Mouse (Mus musculus) MEL-GATA-1-ER (cell line): Measurements from ENCODE around the gene Ddx51.

Experiments
- DNase-seq: peaks from one replicate; pipeline ENCODE4 v3.0.0-alpha.2; 2012; ENCODE audit warnings: low read depth; ENCODE audit errors: extremely low read depth

Ddx51 gene

DNA sequence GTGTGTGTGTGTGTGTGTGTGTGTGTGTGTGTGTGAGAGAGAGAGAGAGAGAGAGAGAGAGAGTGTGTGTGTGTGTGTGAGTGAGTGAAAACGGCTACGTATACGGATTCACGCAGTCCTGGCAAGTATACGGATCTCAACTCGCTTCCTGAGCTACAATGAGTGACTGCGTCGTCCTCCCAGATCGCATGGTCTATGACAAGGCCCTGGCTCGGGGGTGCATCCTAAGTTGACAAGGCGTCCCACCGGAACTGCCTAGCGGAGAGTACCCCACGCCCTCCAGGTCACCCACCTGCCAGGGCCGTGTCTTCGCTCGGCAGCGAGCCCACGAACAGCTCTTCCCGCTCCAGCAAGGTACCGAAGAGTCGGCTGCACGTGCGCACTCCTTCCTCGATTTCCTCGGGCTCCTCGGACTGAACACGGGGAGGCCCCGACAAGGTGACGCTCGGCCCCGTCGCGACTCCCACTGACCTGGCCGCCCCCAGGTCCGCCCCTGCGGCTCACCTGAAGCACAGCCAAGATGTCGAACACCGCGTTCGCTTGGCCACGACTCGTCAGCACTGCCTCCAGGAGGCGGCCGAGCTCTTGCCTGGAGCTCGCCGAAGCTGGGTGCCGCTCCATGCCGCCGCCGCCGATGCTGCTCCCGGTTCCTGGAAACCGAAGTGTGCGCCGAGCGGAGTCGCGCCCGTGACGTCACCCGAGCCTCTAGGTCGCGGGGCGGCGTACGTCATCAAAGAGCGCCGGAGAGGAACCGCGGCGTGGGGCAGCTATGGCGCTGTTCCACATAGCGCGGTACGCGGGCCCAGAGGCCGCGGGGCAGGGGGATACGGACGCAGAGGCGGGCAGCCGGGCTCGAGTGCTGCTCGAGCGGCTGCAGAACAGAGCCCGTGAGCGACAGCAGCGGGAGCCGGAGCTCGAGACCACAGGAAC, at the start of gene Ddx51, which contains the start of gene Noc4l:
Gene Ddx51, plus strand, starts transcription at position 733 of the 930 bp plus-strand sequence.
Gene Noc4l, minus strand, starts transcription at position 699 of the 930 bp plus-strand sequence.
- DNase-seq, result peak; percentile 66

- DNase-seq, result no peak
Observed at GRCm38 (mm10) chr5:110604311-110604710, 48.9 kb upstream of the Ddx51 start.

DNA sequence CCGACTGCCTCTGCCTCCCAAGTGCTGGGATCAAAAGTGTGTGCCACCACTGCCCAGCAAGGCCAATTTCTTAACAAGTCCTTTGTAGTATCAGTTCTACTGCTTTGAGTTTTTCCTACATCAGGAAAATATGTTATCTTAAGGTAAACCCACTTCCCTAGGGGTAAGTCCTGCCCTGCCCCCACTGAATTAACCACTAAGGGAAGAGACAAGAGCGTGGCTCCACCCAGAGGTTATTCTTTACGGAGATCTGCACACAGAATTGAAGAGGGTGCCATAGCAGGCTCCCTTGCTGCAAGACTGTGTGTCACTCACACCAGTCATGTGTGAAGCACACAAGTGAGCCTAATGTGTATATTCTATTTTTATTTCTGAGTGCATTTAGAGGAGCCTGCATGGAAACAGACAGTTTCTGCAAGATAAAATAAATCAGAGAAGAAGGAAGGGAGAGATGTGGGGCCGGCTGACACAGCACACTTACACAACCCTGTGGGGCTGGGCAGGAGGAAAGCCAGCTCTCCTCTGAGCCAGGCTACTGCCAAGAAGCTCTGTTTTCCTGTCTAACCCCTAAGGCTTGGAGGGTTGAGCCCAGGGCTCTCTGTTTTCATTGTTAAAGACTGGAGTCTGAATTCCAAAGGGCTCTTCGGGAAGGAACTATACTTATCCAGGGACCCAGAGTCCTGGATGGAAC, 47.6 kb upstream of the Ddx51 start:
- peak; percentile 33 for DNase-seq

DNA sequence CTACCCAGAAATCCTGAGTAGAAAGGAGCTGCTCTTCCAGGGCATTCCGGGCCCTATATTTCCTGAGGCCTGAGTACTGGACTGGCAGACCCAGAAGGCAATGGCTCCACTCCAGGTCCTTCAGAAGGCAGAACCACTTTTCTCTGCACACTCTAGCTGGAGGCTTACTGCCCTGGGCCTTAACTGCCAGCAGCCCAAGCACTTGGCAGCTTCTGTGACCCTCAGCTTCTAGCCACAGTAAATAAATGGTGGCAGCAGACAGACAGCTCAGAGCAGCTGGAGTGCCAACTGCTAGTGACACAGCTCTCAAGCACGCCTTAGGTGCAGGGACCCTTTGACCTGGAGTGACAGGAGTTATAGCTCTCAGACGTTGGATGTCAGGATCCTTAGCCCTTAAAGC, 45.5 kb upstream of the Ddx51 start:
- DNase-seq, result no peak

- no peak for DNase-seq
Observed at GRCm38 (mm10) chr5:110608336-110608735, 44.9 kb upstream of the Ddx51 start.

DNA sequence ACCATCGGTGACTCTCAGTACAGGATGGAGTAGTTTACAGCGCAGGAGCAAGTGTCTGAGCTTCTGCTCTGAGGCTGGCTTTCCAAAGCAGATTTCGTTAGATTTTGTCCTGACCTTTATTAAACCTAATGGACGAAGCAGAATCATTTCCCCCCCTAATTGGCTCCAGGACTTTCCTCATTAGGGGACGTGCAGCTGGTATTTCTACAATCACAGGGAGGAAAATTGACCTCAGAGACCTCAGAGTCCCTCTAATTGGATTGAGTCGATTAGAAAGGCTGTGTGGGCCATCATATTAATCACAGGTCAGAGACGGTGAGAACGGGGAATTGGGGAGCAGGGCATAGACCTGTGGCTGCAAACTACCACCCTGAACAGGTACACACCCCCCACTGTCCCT, 44.3 kb upstream of the Ddx51 start:
- no peak for DNase-seq

- no peak for DNase-seq
Observed at GRCm38 (mm10) chr5:110609425-110609824, 43.8 kb upstream of the Ddx51 start.

DNA sequence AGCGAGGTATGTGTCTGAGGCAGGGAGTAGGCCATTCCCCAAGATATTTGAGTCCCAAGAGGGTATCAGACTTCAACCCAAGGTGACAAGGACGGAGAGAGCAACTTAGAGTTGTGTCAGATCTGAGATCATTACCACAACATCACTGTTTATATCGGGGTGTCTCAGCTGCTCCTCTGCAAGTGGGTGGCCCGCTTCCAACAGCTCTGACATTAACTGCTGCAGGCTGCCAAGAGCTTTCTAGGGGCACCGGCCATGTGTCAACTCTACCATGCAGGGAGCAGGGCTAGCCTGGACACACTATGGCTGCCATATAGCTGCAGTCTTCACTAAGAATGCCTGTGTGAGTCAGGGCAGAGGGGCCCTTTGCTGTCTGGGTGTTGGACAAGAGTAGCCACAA, 43.4 kb upstream of the Ddx51 start:
- DNase-seq, result no peak

DNA sequence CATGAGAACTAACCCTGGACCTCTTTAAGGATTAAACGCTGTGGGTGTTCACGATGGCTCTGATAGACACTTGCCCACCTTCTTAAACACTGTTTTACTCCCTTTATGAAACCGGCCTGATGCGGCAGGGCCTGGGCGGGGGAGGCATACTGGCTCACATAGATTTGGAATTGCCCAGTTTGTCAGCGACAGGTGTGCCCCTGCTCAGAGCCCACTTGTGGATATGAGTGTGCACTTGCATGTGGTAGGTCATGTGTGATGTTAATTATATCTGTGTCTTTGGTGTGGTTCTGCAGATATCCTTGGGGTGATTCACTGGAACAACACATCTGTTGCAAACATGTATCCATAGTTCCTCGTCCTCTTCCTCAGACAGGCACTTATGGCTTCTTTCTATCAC, 42.8 kb upstream of the Ddx51 start:
- no peak for DNase-seq

DNA sequence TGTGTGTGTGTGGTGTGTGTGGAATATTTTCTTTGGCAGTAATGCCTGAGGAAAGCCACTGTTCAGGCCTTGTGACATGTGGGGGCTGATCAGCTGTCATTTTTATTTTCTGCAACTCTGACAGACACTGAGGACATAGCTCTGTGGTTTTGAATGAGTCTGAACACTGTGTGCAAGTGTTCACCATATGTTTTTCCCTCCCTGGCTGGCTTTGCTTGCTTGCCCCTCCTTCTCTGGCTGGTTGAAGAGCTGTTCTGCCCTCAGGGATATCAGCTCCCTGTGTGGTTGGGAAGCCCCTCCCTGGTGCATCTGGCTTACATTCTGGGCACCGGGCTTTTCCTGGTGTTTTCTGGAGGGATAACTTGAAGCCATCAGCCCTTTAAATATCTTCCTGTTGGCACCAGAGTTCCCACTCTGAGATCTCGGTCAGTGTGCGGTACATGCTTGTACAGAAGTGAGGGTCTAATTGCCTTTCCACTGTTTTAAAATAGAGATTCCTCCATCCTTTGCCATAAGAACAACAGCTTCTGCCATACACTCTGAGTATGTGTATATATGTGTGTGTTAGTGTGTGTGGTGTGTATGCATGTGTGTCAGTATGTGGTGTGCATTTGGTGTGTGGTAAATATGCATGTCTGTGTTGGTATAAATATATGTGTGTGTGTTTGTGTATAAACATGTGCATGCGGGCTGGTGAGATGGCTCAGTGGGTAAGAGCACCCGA, 41.7 kb upstream of the Ddx51 start:
- DNase-seq, result no peak

GRCm38 (mm10) chr5:110619226-110619625, 34.0 kb upstream of the Ddx51 start:
- DNase-seq, result no peak

- no peak for DNase-seq
Observed at GRCm38 (mm10) chr5:110624319-110624718, 28.9 kb upstream of the Ddx51 start.

DNA sequence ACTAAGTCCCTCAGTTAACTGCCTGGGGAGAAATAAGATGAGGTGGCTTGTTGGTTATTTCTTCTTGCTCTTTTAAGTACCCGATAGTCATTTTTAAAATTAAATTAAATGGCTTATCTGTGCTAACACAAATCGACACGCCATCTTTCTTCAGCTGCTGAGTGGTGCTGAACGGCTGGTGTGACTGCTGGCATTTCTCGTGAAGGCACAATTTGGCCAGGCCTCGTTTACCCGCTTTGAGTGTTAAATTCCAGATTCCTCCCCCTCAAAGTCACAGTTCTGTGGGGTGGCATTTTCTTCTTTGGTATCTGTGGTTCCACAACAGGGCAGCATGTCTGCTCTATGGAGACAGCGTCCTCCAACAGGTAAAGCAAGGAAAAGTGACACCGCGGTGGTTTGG, 25.9 kb upstream of the Ddx51 start:
- DNase-seq, result no peak

DNA sequence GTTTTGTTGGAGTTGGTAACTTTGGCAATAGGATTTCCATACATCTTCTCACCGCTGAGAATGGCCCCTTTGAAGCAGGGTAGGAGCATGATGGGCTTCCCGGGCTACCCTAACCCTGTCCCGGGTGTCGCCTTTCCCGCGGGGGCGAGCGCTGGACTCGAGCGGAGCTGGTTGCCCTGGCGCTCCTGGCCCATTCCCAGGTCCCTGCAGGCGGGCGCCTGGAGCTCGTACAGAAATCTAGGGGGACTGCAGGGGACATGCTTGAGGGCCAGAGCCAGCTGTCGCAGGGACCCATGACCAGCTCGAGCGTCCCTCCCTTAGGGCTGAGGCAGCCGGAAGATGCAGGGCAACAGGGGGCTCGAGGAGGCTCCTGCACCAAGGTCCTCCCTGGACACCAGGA, 25.1 kb upstream of the Ddx51 start:
- DNase-seq, result no peak

DNA sequence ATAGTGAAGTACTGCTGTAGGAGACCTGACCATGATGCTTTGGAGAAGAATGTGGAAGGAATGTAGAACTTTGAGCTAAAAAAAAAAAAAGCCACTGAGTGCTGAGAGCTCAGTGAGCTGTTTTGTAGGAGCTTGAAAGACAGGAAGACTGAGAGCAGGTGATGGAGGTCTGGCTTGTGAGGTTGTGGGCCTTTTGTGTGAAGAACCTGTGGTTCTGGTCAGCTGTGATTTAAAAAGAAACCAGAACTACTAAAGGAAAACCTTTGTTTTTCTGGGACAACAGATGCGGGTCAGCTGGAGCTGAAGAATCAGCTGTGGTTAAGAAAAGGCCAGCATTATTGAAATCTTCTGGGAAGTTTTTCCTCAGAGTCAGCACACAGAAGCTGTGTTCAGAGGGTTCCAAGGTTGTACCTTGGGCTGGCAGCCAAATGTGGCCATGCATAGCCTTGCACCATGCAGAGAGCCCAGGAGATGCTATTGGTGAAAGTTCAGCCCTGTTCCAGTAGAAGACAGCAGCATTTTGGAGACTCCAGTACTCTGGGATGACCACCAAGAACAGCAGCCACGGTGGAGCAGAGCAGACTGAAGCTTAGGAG, 23.6 kb upstream of the Ddx51 start:
- no peak for DNase-seq

DNA sequence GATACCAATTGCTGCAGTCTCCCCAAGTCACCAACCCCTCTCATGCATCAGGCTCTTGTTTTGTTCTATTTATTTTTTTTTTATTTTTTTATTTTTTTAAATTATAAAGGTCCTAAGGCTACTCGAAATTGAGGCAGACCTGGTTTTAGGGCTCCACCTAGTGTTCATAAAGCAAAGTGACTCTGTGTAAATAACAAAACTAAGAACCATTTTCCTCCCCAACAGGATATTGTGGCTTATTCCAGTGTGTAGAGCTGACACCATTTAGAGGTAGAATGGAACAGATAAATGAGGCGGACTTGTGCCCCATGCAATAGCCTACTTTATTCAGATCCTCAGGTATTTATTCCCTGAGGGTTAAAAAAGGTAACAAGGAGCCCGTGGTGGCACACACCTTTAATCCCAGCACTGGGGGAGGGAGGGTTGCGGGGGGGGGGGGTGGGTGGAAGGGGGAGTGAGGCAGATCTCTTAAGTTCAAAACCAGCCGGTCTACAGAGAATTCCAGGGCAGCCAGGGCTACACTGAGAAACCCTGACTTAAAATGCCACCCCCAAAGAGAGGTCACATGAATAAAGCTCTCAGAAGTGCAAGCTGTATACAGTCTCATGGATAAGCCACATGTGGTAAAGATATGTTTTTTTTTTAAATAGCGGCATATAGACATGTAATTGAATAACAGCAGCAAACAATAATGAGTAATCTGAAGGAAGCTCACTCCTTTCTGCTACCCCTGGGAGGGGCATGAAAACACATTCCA, 17.1 kb upstream of the Ddx51 start:
- no peak for DNase-seq

GRCm38 (mm10) chr5:110638306-110639074, 14.8 kb upstream of the Ddx51 start:
- no peak for DNase-seq

- DNase-seq, result peak; percentile 56
Observed at GRCm38 (mm10) chr5:110639459-110639858, 13.8 kb upstream of the Ddx51 start.

DNA sequence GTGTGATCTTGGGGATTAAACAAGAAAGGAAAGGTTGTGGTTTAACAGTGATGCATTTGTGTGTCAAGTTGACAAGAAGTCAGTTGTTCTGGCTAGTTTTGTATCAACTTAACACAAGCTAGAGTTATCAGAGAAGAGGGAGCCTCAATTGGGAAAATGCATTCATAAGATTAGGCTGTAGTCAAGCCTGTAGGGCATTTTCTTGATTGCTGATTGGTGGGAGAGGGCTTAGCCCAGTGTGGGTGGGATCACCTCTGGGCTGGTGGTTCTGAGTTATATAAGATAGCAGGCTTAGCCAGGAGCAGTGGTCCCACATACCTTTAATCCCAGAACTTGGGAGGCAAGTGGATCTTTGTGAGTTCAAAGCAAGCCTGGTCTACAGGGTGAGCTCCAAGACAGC, 6.9 kb upstream of the Ddx51 start:
- DNase-seq, result no peak

DNA sequence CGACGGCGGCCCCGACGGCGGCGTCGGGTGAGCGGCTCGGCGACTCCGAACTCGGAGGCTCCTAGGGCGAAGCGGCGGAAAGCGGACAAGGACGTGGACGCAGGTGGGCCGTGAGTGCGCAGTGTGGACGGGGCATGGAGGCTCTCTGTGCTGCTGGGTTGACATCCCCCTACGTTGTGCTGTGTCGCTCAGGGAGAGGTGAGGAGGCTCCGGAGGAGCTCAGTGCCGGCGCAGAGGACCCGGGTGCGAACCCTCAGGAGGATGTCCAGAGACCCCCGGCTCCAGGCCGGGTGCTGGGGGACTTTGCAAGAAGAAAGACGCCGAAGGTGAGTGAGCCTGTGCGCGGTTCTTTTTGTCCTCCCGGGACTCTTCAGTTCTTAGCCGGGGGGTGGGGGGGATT, 435 bp downstream of the Ddx51 start:
- DNase-seq, result peak; percentile 6
